Mouse (Mus musculus) adrenal gland (tissue): ENCODE data around the gene Ccdc114.

Experiments used
- intact Hi-C: fragments of 180-260 bp; cut with DNase I; formaldehyde crosslinking; loops from one replicate; pipeline ENCODE4 v1.15.1; 2025

The Ccdc114 gene

GRCm38 (mm10) chr7:45917926-45918325 is 5.9 kb upstream of the Ccdc114 start:
- intact Hi-C loops, result no loop called here

- intact Hi-C loops, result no loop called here
Measured at GRCm38 (mm10) chr7:45919083-45919671, 4.7 kb upstream of the Ccdc114 start.

GRCm38 (mm10) chr7:45919761-45920160 is 4.1 kb upstream of the Ccdc114 start:
- intact Hi-C loops, result no loop called here

GRCm38 (mm10) chr7:45920583-45921241 is 3.2 kb upstream of the Ccdc114 start:
- intact Hi-C loops, result no loop called here

GRCm38 (mm10) chr7:45921242-45921621 is 2.6 kb upstream of the Ccdc114 start, which contains the start of gene Emp3:
Emp3 (minus strand) TSS chr7:45921404.
- intact Hi-C loops, result no loop called here

GRCm38 (mm10) chr7:45921950-45922600 is 1.8 kb upstream of the Ccdc114 start:
- intact Hi-C loops, result no loop called here

- intact Hi-C loops, result no loop called here
Measured at GRCm38 (mm10) chr7:45922928-45923761, 727 bp upstream of the Ccdc114 start.

- intact Hi-C loops, result no loop called here
Measured at GRCm38 (mm10) chr7:45924429-45924816, 551 bp downstream of the Ccdc114 start.

GRCm38 (mm10) chr7:45928626-45929295 is 4.9 kb downstream of the Ccdc114 start:
- intact Hi-C loops, result no loop called here

GRCm38 (mm10) chr7:45929688-45930087 is 5.8 kb downstream of the Ccdc114 start:
- intact Hi-C loops, result loop anchor here (10.0 kb wide), 1 partner anchor 125 kb away; no protein-coding TSS in a partner anchor

GRCm38 (mm10) chr7:45933766-45934165 is 9.9 kb downstream of the Ccdc114 start:
- intact Hi-C loops, result loop anchor here (2.0 to 10.0 kb wide), 2 partner anchors 61 to 129 kb away; partner anchors contain the start of gene Kdelr1

- intact Hi-C loops, result loop anchor here (2.0 to 10.0 kb wide), 3 partner anchors 62 to 198 kb away; partner anchors contain the start of gene Kdelr1
Measured at GRCm38 (mm10) chr7:45935114-45935513, 11.2 kb downstream of the Ccdc114 start.

GRCm38 (mm10) chr7:45939836-45940235 is 16.0 kb downstream of the Ccdc114 start:
- intact Hi-C loops, result loop anchor here (5.0 to 10.0 kb wide), 2 partner anchors 135 to 203 kb away; no protein-coding TSS in a partner anchor

- intact Hi-C loops, result loop anchor here (2.0 kb wide), 1 partner anchor 67 kb away; no protein-coding TSS in a partner anchor
Measured at GRCm38 (mm10) chr7:45941986-45942385, 18.1 kb downstream of the Ccdc114 start.

- intact Hi-C loops, result loop anchor here (2.0 kb wide), 1 partner anchor 66 kb away; no protein-coding TSS in a partner anchor
Measured at GRCm38 (mm10) chr7:45943280-45943679, 19.4 kb downstream of the Ccdc114 start.

- intact Hi-C loops, result no loop called here
Measured at GRCm38 (mm10) chr7:45949061-45949460, 25.2 kb downstream of the Ccdc114 start.

- intact Hi-C loops, result no loop called here
Measured at GRCm38 (mm10) chr7:45956611-45957010, 32.7 kb downstream of the Ccdc114 start.

- intact Hi-C loops, result no loop called here
Measured at GRCm38 (mm10) chr7:45971831-45972723, 48.2 kb downstream of the Ccdc114 start.

GRCm38 (mm10) chr7:45973271-45973687 is 49.4 kb downstream of the Ccdc114 start:
- intact Hi-C loops, result no loop called here

GRCm38 (mm10) chr7:45974103-45974502 is 50.2 kb downstream of the Ccdc114 start:
- intact Hi-C loops, result no loop called here
